Mouse (Mus musculus): ENCODE measurements around the gene Armh3.

GRCm38 (mm10) chr19:45945986-45946385 lies 52.3 kb downstream of the Armh3 start:
- no peak for TF ChIP-seq GATA1 (IDR thresholded peaks at IDR 0.05; ENCODE audit: borderline replicate concordance, low read length)
- TF ChIP-seq FLI1 (IDR thresholded peaks at IDR 0.05; ENCODE audit: low read length): no peak

All from megakaryocyte, embryonic 14.5 days (primary cell).